Mouse (Mus musculus): ENCODE results near the gene Fbxl21. TPM values are rescaled to one million over a fixed set of nuclear protein-coding genes. Genes with fewer than 3 reads are reported as not detected.

The Fbxl21 gene
- total RNA-seq, 2 experiments from 2014 or later: 4.4 to 5.8 TPM

DNA sequence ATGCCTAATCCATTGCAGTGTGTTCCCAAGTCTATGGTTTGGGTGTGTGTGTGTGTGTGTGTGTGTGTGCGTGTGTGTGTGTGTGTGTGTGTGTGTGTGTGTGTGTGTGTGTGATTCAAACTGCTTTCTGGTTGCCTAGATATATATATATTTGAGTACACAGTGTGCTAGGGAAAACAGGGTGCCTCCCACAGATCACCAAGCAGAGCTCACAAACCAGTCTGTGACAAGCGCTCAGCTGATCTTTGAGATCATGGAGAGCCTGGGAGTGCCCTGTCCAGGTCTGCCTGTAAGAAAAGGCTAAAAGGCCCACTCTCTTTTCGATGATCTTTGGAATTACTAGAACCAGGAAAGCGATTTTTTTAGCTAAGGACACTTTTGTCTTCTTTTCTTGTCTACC lies 52.8 kb downstream of the Fbxl21 start:
- DNase-seq: no peak
- intact Hi-C loops (cut with DNase I): no loop called here

DNA sequence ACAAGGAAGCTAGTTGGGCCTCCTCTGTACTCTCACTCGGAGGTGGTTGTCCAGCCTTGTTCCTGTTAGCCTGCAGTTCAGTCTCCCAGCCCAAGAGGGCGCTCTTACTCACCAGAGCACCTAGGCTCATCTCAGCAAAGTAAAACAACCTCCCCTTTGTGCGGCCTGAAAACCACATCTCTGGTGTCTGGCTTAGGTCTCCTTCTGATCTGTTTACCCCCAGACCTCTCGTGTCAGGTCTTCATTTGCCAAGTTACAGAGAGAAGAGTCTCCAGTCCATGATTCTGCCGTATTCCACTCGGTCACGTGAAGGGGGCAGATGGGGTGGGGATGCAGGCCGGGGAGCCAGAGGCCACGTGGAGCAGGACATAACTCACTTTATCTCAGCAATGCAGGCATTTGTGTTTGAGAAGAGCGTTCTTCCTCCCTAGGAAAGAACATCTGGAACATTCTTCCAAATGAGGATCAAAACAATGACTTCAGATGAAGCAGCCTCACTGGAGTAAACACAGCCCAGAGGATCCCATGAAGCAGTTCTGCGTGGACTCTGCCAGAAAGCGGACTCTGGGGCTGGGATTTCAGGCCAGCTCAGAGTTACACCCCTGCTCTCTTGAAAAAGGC lies 53.5 kb downstream of the Fbxl21 start:
- intact Hi-C loops (cut with DNase I): no loop called here
- DNase-seq: peak; percentile 56

DNA sequence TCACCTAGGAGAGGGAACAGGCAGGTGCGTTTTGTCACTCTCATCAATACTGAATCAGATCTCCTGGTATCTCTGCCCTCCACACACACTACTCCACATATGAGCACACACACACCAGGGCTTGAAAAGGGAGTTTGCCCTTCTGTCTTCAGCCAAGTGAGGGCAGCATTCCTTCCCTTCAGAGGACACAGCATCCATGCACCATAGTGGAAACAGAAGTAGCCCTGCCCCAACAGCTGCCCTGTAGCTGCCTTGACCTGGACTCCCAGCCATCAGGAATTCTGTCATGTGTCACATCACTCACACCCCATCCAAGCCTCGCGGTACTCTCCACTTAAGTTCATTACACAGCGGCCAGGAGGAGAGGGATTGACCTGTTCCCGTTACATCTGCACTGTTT lies 55.8 kb downstream of the Fbxl21 start:
- intact Hi-C loops (cut with DNase I): no loop called here

DNA sequence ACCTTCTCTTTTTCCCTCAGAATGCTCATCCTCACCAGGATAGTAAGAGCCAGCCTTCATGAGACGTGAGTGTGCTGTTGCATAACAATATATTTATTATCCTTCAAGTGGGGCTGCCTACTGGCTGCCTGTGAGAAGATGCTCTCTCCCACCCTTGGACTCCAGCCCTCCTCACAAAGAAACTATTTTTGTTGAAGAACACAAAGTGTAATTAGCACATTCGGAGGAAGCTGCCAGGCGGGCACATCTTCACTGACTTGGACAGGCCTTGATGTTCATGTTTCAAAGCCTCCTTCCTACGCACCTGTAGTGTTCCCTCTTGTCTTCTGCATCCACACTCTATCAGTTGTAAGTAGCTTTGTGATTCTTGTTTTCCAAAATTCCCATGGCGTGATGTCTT lies 58.2 kb downstream of the Fbxl21 start:
- intact Hi-C loops (cut with DNase I): no loop called here
- no peak for DNase-seq

More for the DNA sequence above, 55.8 kb downstream of the Fbxl21 start:
- DNase-seq: no peak

DNA sequence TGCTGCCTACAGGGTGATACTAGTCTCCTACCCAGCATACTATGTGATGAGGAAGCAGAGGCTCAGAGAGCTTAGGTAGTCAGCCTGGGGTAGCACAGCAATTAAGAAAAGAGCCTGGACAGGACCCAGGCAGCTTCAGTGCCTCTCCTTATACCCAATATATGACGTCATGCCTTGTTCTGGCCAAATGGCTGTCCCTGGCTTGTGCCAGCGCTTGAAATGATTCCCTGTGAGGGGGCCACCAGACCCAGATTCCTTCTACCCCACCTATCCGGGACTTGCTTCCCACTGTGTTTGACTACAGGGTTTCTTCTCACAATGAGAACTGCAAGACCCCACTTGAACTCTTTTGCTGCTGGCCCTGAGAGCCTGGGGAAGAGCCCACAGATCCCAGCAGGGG lies 59.2 kb downstream of the Fbxl21 start:
- intact Hi-C loops (cut with DNase I): no loop called here
- peak; percentile 23 for DNase-seq

DNA sequence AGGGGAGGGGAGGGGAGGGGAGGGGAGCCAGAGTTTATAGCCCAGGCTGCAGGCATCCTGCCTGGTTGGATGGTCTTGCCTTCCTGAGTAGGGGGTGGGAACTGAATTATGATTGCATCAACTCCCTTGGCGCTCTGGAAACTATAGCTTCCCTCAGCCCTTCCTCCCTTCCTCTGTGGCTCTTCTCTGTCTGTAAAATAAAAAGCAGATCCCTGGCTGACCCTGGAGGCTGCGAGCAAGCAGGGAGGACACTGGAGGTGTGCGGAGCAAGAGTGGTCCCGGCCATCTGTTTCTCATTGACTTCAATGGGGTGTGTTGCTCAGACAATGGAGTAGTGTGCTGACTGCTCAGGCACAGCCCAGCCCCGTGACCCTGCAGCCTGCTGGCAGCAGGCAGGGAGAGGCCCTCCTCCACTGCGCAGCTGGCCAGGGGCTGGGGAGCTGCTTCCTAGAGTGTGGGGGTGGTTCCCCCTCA lies 59.7 kb downstream of the Fbxl21 start:
- DNase-seq: peak; percentile 36
- intact Hi-C loops (cut with DNase I): no loop called here

DNA sequence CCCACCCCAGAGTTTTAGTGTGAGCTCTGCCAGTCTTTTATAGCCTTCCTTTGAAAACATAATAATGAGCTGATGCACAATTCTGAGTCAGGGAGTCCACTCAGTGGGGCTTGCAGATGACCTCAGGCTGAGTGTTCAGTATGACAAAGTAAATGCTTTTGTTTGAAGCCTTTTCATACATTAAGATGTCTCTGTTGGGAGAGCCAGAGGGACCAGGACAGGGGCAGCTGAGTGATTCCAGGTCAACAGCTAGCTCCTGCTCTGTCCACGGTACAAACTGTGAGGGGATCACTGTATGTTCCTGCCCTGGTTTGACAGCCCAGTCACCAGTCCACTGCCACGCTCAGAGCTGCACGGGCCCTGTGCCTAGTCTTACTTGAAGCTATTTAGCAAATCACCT lies 60.4 kb downstream of the Fbxl21 start:
- intact Hi-C loops (cut with DNase I): no loop called here
- no peak for DNase-seq

DNA sequence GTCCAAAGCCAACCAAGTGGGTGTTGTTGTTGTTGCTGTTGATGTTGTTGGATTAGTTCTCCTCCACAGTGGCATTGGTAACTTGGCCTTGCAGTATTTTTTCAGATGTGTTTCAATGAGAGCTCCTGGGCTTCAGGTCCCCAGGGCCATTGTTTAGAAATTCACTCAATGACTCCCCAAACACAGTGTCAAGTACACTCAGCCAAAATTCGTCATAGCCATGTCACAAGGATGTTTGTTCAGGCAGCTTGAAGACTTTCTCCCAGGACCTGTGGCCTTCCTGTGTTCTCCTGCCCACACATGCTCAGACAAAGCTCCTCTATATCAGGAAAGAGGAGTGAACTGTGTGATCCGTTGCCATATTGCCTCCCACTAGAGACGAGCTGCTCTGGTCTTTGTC lies 63.8 kb downstream of the Fbxl21 start:
- intact Hi-C loops (cut with DNase I): no loop called here
- DNase-seq: no peak

Other genes with a start within 250 kb of the Fbxl21 start
- 10 to 100 TPM; 40.6 to 40.7 TPM for gene Cxcl14, start 225.9 kb upstream of the Fbxl21 start, total RNA-seq (2021)
- not detected for gene Gm3045, start 95.9 kb upstream of the Fbxl21 start, total RNA-seq (2021)
- gene Slc25a48, start 84.1 kb upstream of the Fbxl21 start, total RNA-seq (2021): not detected
- gene Il9, start 40.2 kb upstream of the Fbxl21 start, total RNA-seq (2021): not detected
- gene Lect2, start 26.0 kb downstream of the Fbxl21 start, total RNA-seq (2021): not detected
- 1 to 10 TPM; 4.1 to 4.2 TPM for gene Tgfbi, start 87.1 kb downstream of the Fbxl21 start, total RNA-seq (2021)
- 10 to 100 TPM; 36.0 to 41.9 TPM for gene Smad5, start 180.5 kb downstream of the Fbxl21 start, total RNA-seq (2021)
- gene Gm45623, start 231.4 kb downstream of the Fbxl21 start, total RNA-seq (2021): 1 to 10 TPM; 2.4 to 2.9 TPM

All from left cerebral cortex, postnatal 4 days (tissue).